Mouse (Mus musculus) liver, postnatal 0 days (tissue): ENCODE results near the gene Cog5.

Source experiments
- CTCF ChIP-seq: sonication (generic); IDR thresholded peaks from 2 replicates; pipeline ENCODE4 v1.5.1; 2016; ENCODE audit warnings: antibody characterized with exemption, low read depth
- EP300 ChIP-seq: IDR thresholded peaks from 2 replicates; pipeline ENCODE4 v1.6.1; 2016; ENCODE audit warnings: antibody characterized with exemption, low read depth, mild to moderate bottlenecking

GRCm38 (mm10) chr12:31949193-31949741 is 294.6 kb downstream of the Cog5 start:
- TF ChIP-seq CTCF (peak; percentile 55), EP300 (peak; percentile 62; the same call in 1 of the 2 replicates)
